9 mouse cellular contexts compared by ENCODE assay signal in genomic region chr1:191186386-191186770, GRCm38 (mm10). TPM values are rescaled to one million over a fixed set of nuclear protein-coding genes. Genes with fewer than 3 reads are reported as not detected.
DNase-seq lines count a peak whose midpoint lies in the region; ATAC-seq lines count a peak whose summit lies in the region.
"Had no signal": no experiment of that assay in that cellular context is flagged by ENCODE, and none has a peak within 500 bp of the region (broad histone marks: within the 10 kb centered on the region; RNA-seq: fewer than 3 reads in every experiment).

No protein-coding gene starts in this region.

- 7% methylated on average over 7 of the region's 7 CpGs for WGBS in heart, embryonic 11.5 days (ENCODE audit: insufficient replicate concordance)

- H3K27me3 ChIP-seq in heart, embryonic 11.5 days (ENCODE audit: control insufficient read depth, insufficient read depth, low read length), result peaks cover 17% of the 10 kb centered on the region

- H3K9ac ChIP-seq in heart, embryonic 11.5 days (ENCODE audit: low read depth, low read length), result 0 out of 2 replicates have a peak overlapping the region, but pooled peaks have one; percentile 0
- H3K9ac ChIP-seq: liver, embryonic 14.5 days had no signal

- H3K36me3 ChIP-seq in heart, embryonic 11.5 days (ENCODE audit: control insufficient read depth, insufficient read depth, low read length), result no peaks in the 10 kb centered on the region

- peaks cover 24% of the 10 kb centered on the region for H3K4me1 ChIP-seq in heart, embryonic 11.5 days (ENCODE audit: control insufficient read depth, insufficient read depth, low read length)

- H3K4me3 ChIP-seq in heart, embryonic 11.5 days (ENCODE audit: low read depth, low read length), result no peak overlapping the region

- ATAC-seq in heart, embryonic 11.5 days (replicated peaks; ENCODE audit: insufficient number of reproducible peaks, low FRiP score, low TSS enrichment), result no peak
- no peak for ATAC-seq in erythroid progenitor cell, adult 5-6 weeks (replicated peaks; ENCODE audit: low FRiP score, poor library complexity, severe bottlenecking)

- H3K27ac ChIP-seq in heart, embryonic 11.5 days (ENCODE audit: low read depth, low read length), result no peak overlapping the region
- H3K27ac ChIP-seq: liver, embryonic 14.5 days had no signal

- H3K9me3 ChIP-seq in heart, embryonic 11.5 days (replicated peaks; ENCODE audit: control insufficient read depth, low read length), result no peaks in the 10 kb centered on the region

- peak; percentile 67 for DNase-seq in testis, postnatal 10 days (ENCODE audit: low spot score)
- no peak for DNase-seq in testis, postnatal 14 days (ENCODE audit: low spot score)
- DNase-seq in kidney, postnatal 10 days, result peak; percentile 59
- DNase-seq in lung, postnatal 4 days, result peak; percentile 64 to 72
- DNase-seq in cerebellum, postnatal 14 days, result no peak
- DNase-seq in adrenal gland, adult 8-10 months, result no peak

- H3K4me2 ChIP-seq in heart, embryonic 11.5 days, result peak overlapping the region; percentile 97

RNA-seq across cellular contexts. Expression of gene Fam71a, which starts 21.8 kb away (rescaled TPM):
- not detected in 2 replicates for polyA plus RNA-seq in heart, embryonic 11.5 days (2014; fragmentation: Nextera tagmentation; extraction: Ambion mirVana)
- not detected in 2 replicates for total RNA-seq in erythroid progenitor cell, adult 5-6 weeks (2015; ENCODE audit: low replicate concordance)
- total RNA-seq in erythroid progenitor cell, adult 5-6 weeks (2017; ENCODE audit: low replicate concordance), result not detected in 2 replicates
- not detected for total RNA-seq in adrenal gland, adult 8-10 months (2022)
- polyA plus RNA-seq: liver, embryonic 14.5 days had no signal

RNA-seq across cellular contexts. Expression of gene Atf3, which starts 31.5 kb away (rescaled TPM):
- 13.7 and 17.4 TPM in 2 replicates for polyA plus RNA-seq in heart, embryonic 11.5 days (2014; fragmentation: Nextera tagmentation; extraction: Ambion mirVana)
- 3.8 and 4.3 TPM in 2 replicates for total RNA-seq in erythroid progenitor cell, adult 5-6 weeks (2015; ENCODE audit: low replicate concordance)
- 1.2 and 16.5 TPM in 2 replicates for total RNA-seq in erythroid progenitor cell, adult 5-6 weeks (2017; ENCODE audit: low replicate concordance)
- total RNA-seq in adrenal gland, adult 8-10 months (2022), result 1 to 10 TPM; 2.1 to 8.6 (median 3.2) TPM

Comparison
In these comparisons a context has a peak if more than half of its experiments do, and no peak if none do; other contexts are left out.
1. DNase-seq: peak in testis, postnatal 10 days (single experiment), kidney, postnatal 10 days (single experiment) and lung, postnatal 4 days (2 of 2); none in testis, postnatal 14 days (single experiment), cerebellum, postnatal 14 days (0 of 2) and adrenal gland, adult 8-10 months (single experiment).